ENCODE assay signal across 15 mouse cellular contexts in the genomic region with DNA sequence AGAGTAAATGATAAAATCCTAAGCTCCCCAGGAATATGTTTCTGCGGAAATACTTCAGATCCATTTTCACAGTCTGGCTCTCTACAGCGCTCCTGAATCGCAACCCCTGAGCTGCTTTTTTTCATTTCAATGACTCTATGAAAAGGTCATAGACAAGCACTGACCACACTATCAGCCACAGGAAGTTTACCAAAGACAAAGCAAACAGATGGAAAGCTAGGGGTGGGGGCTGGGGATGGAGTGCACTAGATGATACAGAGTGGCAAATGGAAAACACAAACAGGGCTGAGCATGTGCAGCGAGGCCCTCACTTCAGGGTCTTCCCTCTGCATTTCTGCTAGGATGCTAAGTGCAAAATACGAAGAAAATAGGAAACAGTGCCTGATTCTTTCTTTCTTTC.
"Had no signal": no experiment of that assay in that cellular context is flagged by ENCODE, and none has a peak within 500 bp of the region (broad histone marks: within the 10 kb centered on the region; RNA-seq: fewer than 3 reads in every experiment).

No protein-coding gene starts in this region.

- H3K4me3 ChIP-seq: intestine, embryonic 15.5 days; kidney, embryonic 15.5 days; limb, embryonic 10.5 days; midbrain, embryonic 12.5 days; neural tube, embryonic 13.5 days had no signal

- DNase-seq: kidney, adult 2 months; kidney, postnatal 14 days; lung, adult 2 months; lung, postnatal 10 days; lung, postnatal 4 days; retina, postnatal 1 day; right cerebral cortex, postnatal 14 days; thymus, adult 18-20 months; thymus, postnatal 14 days had no signal

- H3K27ac ChIP-seq: intestine, embryonic 15.5 days; kidney, embryonic 15.5 days; limb, embryonic 10.5 days; midbrain, embryonic 12.5 days; neural tube, embryonic 13.5 days had no signal

- H3K9ac ChIP-seq: intestine, embryonic 15.5 days; kidney, embryonic 15.5 days; midbrain, embryonic 12.5 days; neural tube, embryonic 13.5 days had no signal

- H3K9me3 ChIP-seq: intestine, embryonic 15.5 days; kidney, embryonic 15.5 days; limb, embryonic 10.5 days; midbrain, embryonic 12.5 days; neural tube, embryonic 13.5 days had no signal

- H3K4me2 ChIP-seq: intestine, embryonic 15.5 days; kidney, embryonic 15.5 days; midbrain, embryonic 12.5 days; neural tube, embryonic 13.5 days had no signal

- ATAC-seq: intestine, embryonic 15.5 days; midbrain, embryonic 16.5 days had no signal

- H3K36me3 ChIP-seq: intestine, embryonic 15.5 days; kidney, embryonic 15.5 days; limb, embryonic 10.5 days; midbrain, embryonic 12.5 days had no signal

- H3K27me3 ChIP-seq: intestine, embryonic 15.5 days; kidney, embryonic 15.5 days; midbrain, embryonic 12.5 days; neural tube, embryonic 13.5 days had no signal

- H3K4me1 ChIP-seq: intestine, embryonic 15.5 days; kidney, embryonic 15.5 days; limb, embryonic 10.5 days; midbrain, embryonic 12.5 days; neural tube, embryonic 13.5 days had no signal
